Mouse (Mus musculus) forebrain, postnatal 0 days (tissue): Measurements from ENCODE around the gene Lgals9. TPM values are rescaled to one million over a fixed set of nuclear protein-coding genes. Genes with fewer than 3 reads are reported as not detected.
A peak's percentile ranks its signal among the peaks of the same experiment; 100 is the strongest.

Experiments used
- ATAC-seq: fragments of 200-750 bp; cut with Nextera tagmentation; 2 replicates; pipeline ENCODE4 v1.8.0; 2017; ENCODE audit warnings: mild to moderate bottlenecking, moderate library complexity
- DNase-seq: peaks from one replicate; pipeline ENCODE4 v3.0.0-alpha.2; 2015
- H3K27ac ChIP-seq: fragments of 300-500 bp; sonication (generic); 2 replicates; pipeline ENCODE4 v1.5.1; 2014; ENCODE audit warnings: low read depth, mild to moderate bottlenecking, antibody characterized with exemption, low read length, moderate library complexity, mixed read lengths
- H3K27me3 ChIP-seq: fragments of 300-500 bp; sonication (generic); 2 replicates; pipeline ENCODE4 v1.6.1; 2014; ENCODE audit warnings: mild to moderate bottlenecking, low read length, mixed read lengths; ENCODE audit not compliant: insufficient read depth
- H3K36me3 ChIP-seq: fragments of 300-500 bp; sonication (generic); 2 replicates; pipeline ENCODE4 v1.6.1; 2014; ENCODE audit warnings: mild to moderate bottlenecking, moderate library complexity; ENCODE audit not compliant: insufficient read depth
- H3K4me1 ChIP-seq: fragments of 300-500 bp; sonication (generic); 2 replicates; pipeline ENCODE4 v1.6.1; 2014; ENCODE audit warnings: antibody characterized with exemption; ENCODE audit not compliant: insufficient read depth
- H3K4me2 ChIP-seq: fragments of 300-500 bp; sonication (generic); 2 replicates; pipeline ENCODE4 v1.6.1; 2014; ENCODE audit warnings: low read depth, mild to moderate bottlenecking, moderate library complexity
- H3K4me3 ChIP-seq: fragments of 300-500 bp; sonication (generic); 2 replicates; pipeline ENCODE4 v1.5.1; 2014; ENCODE audit warnings: low read depth, low read length, mixed read lengths
- H3K9ac ChIP-seq: fragments of 300-500 bp; sonication (generic); 2 replicates; pipeline ENCODE4 v1.6.1; 2014; ENCODE audit warnings: mild to moderate bottlenecking
- H3K9me3 ChIP-seq: fragments of 300-500 bp; sonication (generic); 2 replicates; pipeline ENCODE4 v1.6.1; 2016; ENCODE audit warnings: low read length
- CTCF ChIP-seq: sonication (generic); IDR thresholded peaks from 2 replicates; pipeline ENCODE4 v1.5.1; 2016; ENCODE audit warnings: antibody characterized with exemption, control low read depth, low read depth
- WGBS: fragments of 180-500 bp; shearing (Covaris S2); extraction: QIAGEN DNeasy Blood & Tissue Kit; methylation state at CpG from one replicate; pipeline ENCODE4 v1.1.7; 2014; 5-methylcytosine and 5-hydroxymethylcytosine counted together
- polyA plus RNA-seq: library from polyadenylated mRNA; unstranded; fragments of >200 nt; fragmentation: Nextera tagmentation; extraction: Ambion mirVana; gene quantifications from 2 replicates; pipeline ENCODE4 v1.2.1, GENCODE M21; 2015
- total RNA-seq: library from RNA; depleted of rRNA; stranded (reverse); fragments of >200 nt; gene quantifications from 2 replicates; pipeline ENCODE4 v1.2.3, GENCODE M21; 2014

Gene Lgals9
- total and polyA plus RNA-seq, 2 experiments from 2014 or later, result 13.9 to 20.5 TPM

DNA sequence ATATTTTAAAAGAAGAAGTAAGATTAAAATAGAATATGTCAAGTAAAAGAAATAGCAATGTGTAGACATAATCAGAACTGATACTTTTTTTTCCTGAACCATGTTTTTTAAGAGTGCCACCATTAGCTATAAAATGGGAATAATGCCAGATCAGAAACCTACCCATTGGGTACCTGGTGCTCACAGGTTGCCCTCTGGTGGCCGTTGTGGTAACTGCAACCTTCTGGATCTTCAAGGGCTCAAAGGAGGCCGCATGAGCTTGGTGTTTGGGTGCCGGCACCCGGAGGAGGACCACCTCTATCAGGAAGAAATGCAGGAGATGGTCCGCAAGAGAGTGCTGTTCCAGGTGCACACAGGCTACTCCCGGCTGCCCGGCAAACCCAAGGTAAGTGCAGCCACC lies 28.5 kb downstream of the Lgals9 start:
- TF ChIP-seq CTCF, result peak; percentile 94
- peaks cover 7% of the 10 kb centered on the region for H3K27me3 ChIP-seq
- no peaks in the 10 kb centered on the region for H3K36me3 ChIP-seq
- no peak overlapping the region for H3K4me3 ChIP-seq
- H3K9me3 ChIP-seq, result no peaks in the 10 kb centered on the region
- no peak overlapping the region for H3K27ac ChIP-seq
- no peaks in the 10 kb centered on the region for H3K4me1 ChIP-seq
- 7% methylated on average over 7 of the region's 7 CpGs for WGBS
- H3K4me2 ChIP-seq, result no peak overlapping the region
- peak; percentile 89 for DNase-seq
- ATAC-seq, result no peak; the same call in 1 of the 2 replicates
- H3K9ac ChIP-seq, result no peak overlapping the region

- Histone ChIP-seq H3K27ac (no peak overlapping the region), H3K4me2 (peak overlapping the region; percentile 44), H3K4me1 (no peaks in the 10 kb centered on the region), H3K9ac (no peak overlapping the region), H3K9me3 (no peaks in the 10 kb centered on the region), H3K4me3 (peak overlapping the region; percentile 24), H3K27me3 (peaks cover 7% of the 10 kb centered on the region), H3K36me3 (no peaks in the 10 kb centered on the region)
- ATAC-seq, result no peak
- 9% methylated on average over 17 of the region's 17 CpGs for WGBS
- DNase-seq, result peak; percentile 12
- no peak for TF ChIP-seq CTCF
These were observed 32.3 kb downstream of the Lgals9 start for GRCm38 (mm10) chr11:78952467-78952866.

GRCm38 (mm10) chr11:78950365-78950764 lies 34.4 kb downstream of the Lgals9 start:
- DNase-seq (peak; percentile 24), ATAC-seq (no peak)
- Histone ChIP-seq H3K27ac (no peak overlapping the region), H3K36me3 (no peaks in the 10 kb centered on the region), H3K9ac (no peak overlapping the region), H3K4me2 (no peak overlapping the region), H3K9me3 (no peaks in the 10 kb centered on the region), H3K27me3 (peaks cover 7% of the 10 kb centered on the region), H3K4me1 (no peaks in the 10 kb centered on the region), H3K4me3 (no peak overlapping the region)
- no peak for TF ChIP-seq CTCF
- WGBS, result 73% methylated on average over 8 of the region's 8 CpGs

DNA sequence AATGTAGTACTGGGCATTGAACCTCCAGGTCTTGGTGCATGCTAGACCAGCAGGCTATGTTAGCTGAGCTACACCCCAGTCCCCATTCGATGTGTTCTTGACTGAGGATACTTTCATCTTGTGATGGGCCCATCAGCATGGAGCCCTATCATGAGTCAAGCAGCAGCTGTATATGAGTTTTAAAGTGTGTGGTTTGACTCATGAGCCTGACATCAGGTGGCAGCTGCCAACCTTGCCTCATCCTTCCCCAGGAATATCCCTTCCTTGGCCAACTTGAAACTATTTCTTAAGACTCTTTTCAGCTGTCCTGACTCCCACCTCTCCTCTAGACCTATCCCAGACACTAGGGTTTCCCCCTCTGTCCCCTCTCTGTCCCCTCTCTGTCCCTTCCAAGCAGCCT lies 41.7 kb downstream of the Lgals9 start:
- Histone ChIP-seq H3K27ac (no peak overlapping the region), H3K27me3 (no peaks in the 10 kb centered on the region), H3K9me3 (no peaks in the 10 kb centered on the region), H3K4me1 (no peaks in the 10 kb centered on the region), H3K4me3 (no peak overlapping the region), H3K36me3 (no peaks in the 10 kb centered on the region), H3K4me2 (no peak overlapping the region), H3K9ac (no peak overlapping the region)
- no peak for TF ChIP-seq CTCF
- 96% methylated on average over 1 of the region's 1 CpGs for WGBS
- ATAC-seq (no peak), DNase-seq (no peak)

GRCm38 (mm10) chr11:78935178-78935577 lies 49.6 kb downstream of the Lgals9 start:
- H3K4me2 ChIP-seq, result no peak overlapping the region
- no peak overlapping the region for H3K9ac ChIP-seq
- H3K27ac ChIP-seq, result no peak overlapping the region
- H3K9me3 ChIP-seq, result no peaks in the 10 kb centered on the region
- ATAC-seq (no peak), DNase-seq (no peak)
- no peaks in the 10 kb centered on the region for H3K36me3 ChIP-seq
- H3K4me3 ChIP-seq, result no peak overlapping the region
- no peaks in the 10 kb centered on the region for H3K4me1 ChIP-seq
- WGBS, result 79% methylated on average over 6 of the region's 6 CpGs
- H3K27me3 ChIP-seq, result no peaks in the 10 kb centered on the region
- no peak for TF ChIP-seq CTCF

GRCm38 (mm10) chr11:78934727-78935126 lies 50.0 kb downstream of the Lgals9 start:
- no peak for TF ChIP-seq CTCF
- Histone ChIP-seq H3K4me1 (no peaks in the 10 kb centered on the region), H3K36me3 (no peaks in the 10 kb centered on the region), H3K27me3 (no peaks in the 10 kb centered on the region), H3K9ac (no peak overlapping the region), H3K4me3 (no peak overlapping the region), H3K9me3 (no peaks in the 10 kb centered on the region), H3K4me2 (no peak overlapping the region), H3K27ac (no peak overlapping the region)
- ATAC-seq, result no peak
- WGBS, result 83% methylated on average over 4 of the region's 4 CpGs
- DNase-seq, result no peak

DNA sequence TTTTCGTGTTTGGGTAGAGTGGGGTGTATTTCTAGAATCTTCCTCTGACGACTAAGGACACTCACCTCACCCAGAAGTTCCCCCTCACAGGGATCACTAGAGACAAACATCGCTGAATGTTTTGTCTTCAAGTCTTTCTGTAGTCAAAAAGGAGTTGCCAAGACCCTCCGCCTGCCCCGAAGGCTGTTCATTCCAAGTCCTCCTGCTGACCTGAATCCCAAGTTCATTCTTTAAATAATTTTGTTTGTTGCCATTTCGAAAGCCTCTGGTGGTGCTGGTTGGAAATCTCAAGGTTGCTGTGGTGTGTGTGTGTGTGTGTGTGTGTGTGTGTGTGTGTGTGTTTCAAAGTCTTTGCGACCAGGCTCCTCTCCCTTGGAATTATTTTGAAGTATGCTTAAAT lies 50.4 kb downstream of the Lgals9 start:
- no peak for DNase-seq
- ATAC-seq, result no peak
- no peak for TF ChIP-seq CTCF
- Histone ChIP-seq H3K9me3 (no peaks in the 10 kb centered on the region), H3K27ac (no peak overlapping the region), H3K4me2 (no peak overlapping the region), H3K4me3 (no peak overlapping the region), H3K4me1 (no peaks in the 10 kb centered on the region), H3K9ac (no peak overlapping the region), H3K36me3 (no peaks in the 10 kb centered on the region), H3K27me3 (no peaks in the 10 kb centered on the region)
- 83% methylated on average over 7 of the region's 7 CpGs for WGBS

DNA sequence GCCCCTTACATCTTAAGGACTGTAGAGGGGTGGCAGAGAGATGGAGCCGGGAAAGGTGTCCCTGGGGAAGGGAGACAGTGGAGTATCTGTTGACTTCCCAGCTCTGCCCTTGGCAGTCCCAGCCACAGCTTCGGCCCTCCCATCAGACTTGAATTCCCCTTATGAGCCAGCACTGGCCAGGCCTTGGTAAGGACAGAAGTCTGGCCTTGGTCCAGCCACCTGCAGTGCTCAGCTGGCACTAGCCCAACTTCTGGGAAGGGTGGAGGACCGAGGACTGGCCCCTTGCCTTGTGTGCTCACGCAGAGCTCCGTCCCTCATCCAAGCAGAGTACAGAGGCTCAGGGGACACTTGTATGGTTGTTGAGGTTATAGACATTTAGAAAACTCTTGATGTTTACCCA lies 55.4 kb downstream of the Lgals9 start:
- WGBS, result 30% methylated on average over 5 of the region's 5 CpGs
- no peaks in the 10 kb centered on the region for H3K36me3 ChIP-seq
- H3K4me3 ChIP-seq, result no peak overlapping the region
- no peak overlapping the region for H3K27ac ChIP-seq
- ATAC-seq (no peak), DNase-seq (peak; percentile 62)
- no peaks in the 10 kb centered on the region for H3K4me1 ChIP-seq
- 0 out of 2 replicates have a peak, but pooled peaks cover 4% of the 10 kb centered on the region for H3K9me3 ChIP-seq
- H3K9ac ChIP-seq, result no peak overlapping the region
- TF ChIP-seq CTCF, result no peak
- no peak overlapping the region for H3K4me2 ChIP-seq
- peaks cover 11% of the 10 kb centered on the region for H3K27me3 ChIP-seq
